Mouse (Mus musculus) monocyte, adult 59 days (primary cell): ENCODE data around the gene Dnah14. TPM values are rescaled to one million over a fixed set of nuclear protein-coding genes. Genes with fewer than 3 reads are reported as not detected.

ENCODE experiments used
- total RNA-seq, 2 experiments: library from RNA; stranded (reverse); gene quantifications; one replicate each; pipeline ENCODE4 v1.2.4; 2023

Gene Dnah14
- total RNA-seq, result not detected

DNA sequence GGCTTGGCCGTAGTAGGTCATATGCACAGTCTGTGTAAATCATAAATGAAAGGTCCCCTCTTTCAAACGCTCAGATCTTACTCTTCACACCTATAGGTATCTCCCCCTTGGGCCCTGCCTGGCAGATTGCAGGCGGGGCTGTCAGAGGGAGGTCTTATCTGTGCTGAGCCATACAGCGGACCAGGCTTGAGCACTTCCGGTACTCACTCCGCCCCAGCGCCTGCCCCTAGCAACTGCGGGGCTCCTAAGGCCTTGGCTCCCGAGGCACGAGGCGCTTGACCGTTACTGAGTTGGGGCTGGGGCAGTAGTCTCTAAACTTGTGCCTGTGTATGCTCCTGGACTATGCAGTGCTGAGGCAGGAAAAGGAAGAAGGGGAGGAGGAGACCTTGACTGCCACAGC is at the start of gene Dnah14:
Gene Dnah14, plus strand, starts transcription at position 238 of the 400 bp plus-strand sequence.

DNA sequence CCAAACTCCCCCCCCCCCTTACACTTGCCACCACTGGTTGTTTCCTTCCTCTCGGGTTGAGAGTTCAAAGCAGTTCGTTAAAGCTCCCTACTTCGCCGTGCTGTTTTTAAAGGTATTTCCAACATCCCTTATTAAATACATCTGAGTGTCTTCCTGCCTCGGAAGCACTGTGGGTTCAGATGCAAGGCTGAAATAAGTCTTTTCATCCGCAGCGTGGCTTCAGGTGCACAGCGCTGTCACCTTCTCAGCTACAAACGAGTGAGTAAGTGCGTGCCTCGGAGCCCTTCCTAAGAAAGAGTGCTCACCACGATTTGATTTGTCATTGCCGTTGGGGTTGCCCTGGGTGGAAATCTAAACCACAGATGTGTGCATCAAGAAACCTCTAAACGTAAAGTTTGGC is 266.4 kb downstream of the Dnah14 start, which contains the start of gene Lbr:
Gene Lbr, minus strand, starts transcription at position 266 of the 400 bp plus-strand sequence.

Other genes starting within 250 kb of the Dnah14 start
- not detected for gene Cnih3, start 223.9 kb upstream of the Dnah14 start, total RNA-seq
- gene Ccdc121, start 65.1 kb upstream of the Dnah14 start, total RNA-seq, result not detected